Mouse (Mus musculus): ENCODE data around the gene Suds3. TPM values are rescaled to one million over a fixed set of nuclear protein-coding genes. Genes with fewer than 3 reads are reported as not detected.

Gene Suds3
- 119 and 125 TPM in 2 replicates for total RNA-seq (2021)
- long read RNA-seq, full-length matches to known transcripts = 1 of 271 reads
- long read RNA-seq, partial matches to known transcripts = 12 of 271 reads
- long read RNA-seq, other reads (novel, unspliced or antisense) = 258 of 271 reads

GRCm38 (mm10) chr5:117115836-117116366, at the start of gene Suds3:
TSS of gene Suds3 (minus strand) at chr5:117116113.
- DNase-seq = peak; percentile 94

- no peak for DNase-seq
Observed at GRCm38 (mm10) chr5:117164923-117165322, 49.0 kb upstream of the Suds3 start.

- DNase-seq = no peak
Observed at GRCm38 (mm10) chr5:117164516-117164915, 48.6 kb upstream of the Suds3 start.

- no peak for DNase-seq
Observed at GRCm38 (mm10) chr5:117163790-117164189, 47.9 kb upstream of the Suds3 start.

GRCm38 (mm10) chr5:117160499-117160898, 44.6 kb upstream of the Suds3 start:
- DNase-seq = no peak

- DNase-seq = no peak
Observed at GRCm38 (mm10) chr5:117159805-117160291, 43.9 kb upstream of the Suds3 start.

- DNase-seq = no peak
Observed at GRCm38 (mm10) chr5:117159326-117159725, 43.4 kb upstream of the Suds3 start.

- peak; percentile 72 for DNase-seq
Observed at GRCm38 (mm10) chr5:117158335-117159018, 42.6 kb upstream of the Suds3 start.

- no peak for DNase-seq
Observed at GRCm38 (mm10) chr5:117153527-117154091, 37.7 kb upstream of the Suds3 start.

GRCm38 (mm10) chr5:117152944-117153343, 37.0 kb upstream of the Suds3 start:
- DNase-seq = no peak

- no peak for DNase-seq
Observed at GRCm38 (mm10) chr5:117150068-117150467, 34.2 kb upstream of the Suds3 start.

- no peak for DNase-seq
Observed at GRCm38 (mm10) chr5:117149054-117149942, 33.4 kb upstream of the Suds3 start.

GRCm38 (mm10) chr5:117147187-117148095, 31.5 kb upstream of the Suds3 start:
- DNase-seq = no peak

GRCm38 (mm10) chr5:117146165-117146564, 30.3 kb upstream of the Suds3 start:
- DNase-seq = no peak

GRCm38 (mm10) chr5:117143721-117144135, 27.8 kb upstream of the Suds3 start:
- DNase-seq = peak; percentile 51

- DNase-seq = no peak
Observed at GRCm38 (mm10) chr5:117140374-117140773, 24.5 kb upstream of the Suds3 start.

GRCm38 (mm10) chr5:117139822-117140221, 23.9 kb upstream of the Suds3 start:
- DNase-seq = no peak

GRCm38 (mm10) chr5:117138295-117138988, 22.5 kb upstream of the Suds3 start:
- DNase-seq = no peak

GRCm38 (mm10) chr5:117137594-117137993, 21.7 kb upstream of the Suds3 start:
- no peak for DNase-seq

GRCm38 (mm10) chr5:117137011-117137410, 21.1 kb upstream of the Suds3 start:
- DNase-seq = no peak

GRCm38 (mm10) chr5:117136570-117136969, 20.7 kb upstream of the Suds3 start:
- DNase-seq = no peak

Data from adrenal gland, postnatal 25 days (tissue).